Mouse (Mus musculus): Measurements from ENCODE around the gene Ddx1. TPM values are rescaled to one million over a fixed set of nuclear protein-coding genes. Genes with fewer than 3 reads are reported as not detected.

Gene Ddx1
- total RNA-seq, 1 experiment from 2014 or later = 101 TPM

Other genes with a start within 250 kb of the Ddx1 start
- 27.2 and 27.8 TPM in 2 replicates for gene Nbas, start 19.9 kb upstream of the Ddx1 start, total RNA-seq (2021)

All from adrenal gland, postnatal 25 days (tissue).